Mouse (Mus musculus) thymus, adult 2 months (tissue): ENCODE measurements around the gene Rprd1b. TPM values are rescaled to one million over a fixed set of nuclear protein-coding genes. Genes with fewer than 3 reads are reported as not detected.

Source experiments
- DNase-seq: peaks from one replicate; pipeline ENCODE4 v3.0.0; 2021
- H3K27ac ChIP-seq: fragments of 200-500 bp; 2 replicates; pipeline ENCODE4 v1.5.1; 2012; ENCODE audit warnings: low read length, control low read depth; ENCODE audit not compliant: control insufficient read depth, insufficient read depth
- H3K27me3 ChIP-seq: fragments of 200-500 bp; 2 replicates; pipeline ENCODE4 v1.6.1; 2012; ENCODE audit warnings: mild to moderate bottlenecking, low read length, moderate library complexity, mixed read lengths; ENCODE audit not compliant: control insufficient read depth, insufficient read depth
- H3K36me3 ChIP-seq: fragments of 200-500 bp; 2 replicates; pipeline ENCODE4 v1.6.1; 2012; ENCODE audit warnings: mild to moderate bottlenecking, low read length, moderate library complexity; ENCODE audit not compliant: control insufficient read depth, insufficient read depth
- H3K4me1 ChIP-seq: fragments of 200-500 bp; replicated peaks from 2 replicates; pipeline ENCODE4 v1.6.1; 2012; ENCODE audit warnings: low read length; ENCODE audit not compliant: control insufficient read depth, insufficient read depth
- H3K4me3 ChIP-seq: fragments of 200-500 bp; 2 replicates; pipeline ENCODE4 v1.5.1; 2012; ENCODE audit warnings: mild to moderate bottlenecking, low read length, control low read depth, moderate library complexity; ENCODE audit not compliant: control insufficient read depth, insufficient read depth
- CTCF ChIP-seq: fragments of 200-500 bp; IDR thresholded peaks from 2 replicates; pipeline ENCODE4 v1.5.1; 2012; ENCODE audit warnings: mild to moderate bottlenecking, control low read depth, low read length, moderate library complexity, borderline replicate concordance; ENCODE audit not compliant: control insufficient read depth, poor library complexity, insufficient read depth; ENCODE audit errors: extremely low read depth
- POLR2A ChIP-seq: fragments of 200-500 bp; IDR thresholded peaks from 2 replicates; pipeline ENCODE4 v1.6.1; 2012; ENCODE audit warnings: mild to moderate bottlenecking, low read length, control low read depth, moderate library complexity; ENCODE audit not compliant: control insufficient read depth, poor library complexity, insufficient read depth; ENCODE audit errors: extremely low read depth
- WGBS: fragments of 180-500 bp; shearing (Covaris S2); methylation state at CpG from one replicate; pipeline ENCODE4 v1.1.7; 2018; 5-methylcytosine and 5-hydroxymethylcytosine counted together
- polyA plus RNA-seq: library from polyadenylated mRNA; depleted of rRNA; stranded (reverse); fragments of >200 nt; gene quantifications from 2 replicates; pipeline ENCODE4 v1.2.3, GENCODE M21; 2012

Rprd1b gene
- polyA plus RNA-seq, 1 experiment = 35.3 TPM

DNA sequence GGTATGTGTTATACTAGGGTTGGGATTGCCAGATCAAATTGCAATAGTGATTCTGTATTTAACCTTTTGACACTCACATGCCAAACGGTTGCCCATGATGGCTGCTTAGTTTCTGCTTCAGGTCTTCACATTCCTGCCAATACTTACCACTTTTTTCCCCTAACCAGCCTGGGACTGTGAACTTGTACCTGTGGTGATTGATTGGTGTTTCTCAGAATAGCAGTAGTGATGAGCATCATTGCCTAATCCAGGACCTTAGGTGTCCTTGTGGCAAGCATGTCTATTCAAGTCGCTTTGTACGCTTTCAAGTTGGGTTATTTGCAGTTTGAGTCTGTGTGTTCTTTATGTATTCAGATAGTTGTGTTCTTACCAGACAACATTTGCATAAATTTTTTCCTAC is 34.7 kb downstream of the Rprd1b start:
- 94% methylated on average over 3 of the region's 3 CpGs for WGBS
- H3K4me3 ChIP-seq = no peak overlapping the region
- DNase-seq = no peak
- H3K27me3 ChIP-seq = no peaks in the 10 kb centered on the region
- H3K27ac ChIP-seq = no peak overlapping the region
- H3K36me3 ChIP-seq = peaks cover 30% of the 10 kb centered on the region
- H3K4me1 ChIP-seq = no peaks in the 10 kb centered on the region
- TF ChIP-seq CTCF (no peak), POLR2A (no peak)

DNA sequence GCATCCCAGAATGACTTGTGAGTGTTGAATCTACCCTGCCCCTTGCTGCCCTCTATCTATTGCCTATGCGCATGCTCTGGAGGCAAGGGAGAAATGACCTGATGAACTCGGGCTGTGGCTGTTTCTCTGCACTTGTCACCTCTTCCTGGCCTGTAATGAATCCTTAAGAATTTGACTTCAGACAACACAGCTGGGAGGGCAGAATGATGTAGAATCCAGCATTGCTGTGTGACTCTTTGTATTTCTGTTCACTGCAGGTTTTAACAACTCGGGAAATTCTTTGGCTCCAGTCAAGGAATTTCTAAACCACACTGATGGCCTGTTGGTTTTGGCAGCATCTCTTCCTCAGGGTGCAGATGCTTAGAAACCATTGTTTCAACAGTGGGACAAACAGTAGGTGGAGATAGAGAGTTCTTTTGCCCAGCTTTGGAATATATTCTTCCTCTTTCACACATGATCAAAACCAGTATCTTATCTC is 36.3 kb downstream of the Rprd1b start:
- no peak for TF ChIP-seq CTCF
- no peak for TF ChIP-seq POLR2A
- no peaks in the 10 kb centered on the region for H3K27me3 ChIP-seq
- H3K4me3 ChIP-seq = no peak overlapping the region
- no peak for DNase-seq
- H3K36me3 ChIP-seq = peaks cover 18% of the 10 kb centered on the region
- no peaks in the 10 kb centered on the region for H3K4me1 ChIP-seq
- WGBS = 83% methylated on average over 3 of the region's 3 CpGs
- H3K27ac ChIP-seq = no peak overlapping the region

DNA sequence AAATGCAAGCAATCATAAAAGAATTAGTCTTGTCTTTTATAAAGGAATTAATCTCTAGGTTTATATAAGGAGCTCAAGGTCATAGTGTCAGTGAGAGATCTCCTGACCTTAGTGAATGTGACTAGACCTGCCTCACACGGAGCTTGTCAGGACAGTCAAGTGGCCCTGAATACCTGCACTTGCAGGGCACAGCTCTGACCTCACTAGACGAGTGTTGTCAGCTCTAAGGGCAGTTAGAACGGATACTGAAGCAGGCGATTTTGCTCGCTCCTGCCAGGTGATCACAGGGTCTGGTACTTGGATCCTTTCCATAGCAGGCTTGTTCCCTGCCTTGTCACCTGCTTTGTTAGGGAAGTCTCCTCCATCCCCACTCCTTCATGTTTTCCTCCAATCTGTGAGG is 36.8 kb downstream of the Rprd1b start:
- 96% methylated on average over 5 of the region's 5 CpGs for WGBS
- no peak for DNase-seq
- no peak overlapping the region for H3K4me3 ChIP-seq
- no peaks in the 10 kb centered on the region for H3K4me1 ChIP-seq
- H3K36me3 ChIP-seq = peaks cover 14% of the 10 kb centered on the region
- TF ChIP-seq CTCF (no peak), POLR2A (no peak)
- H3K27me3 ChIP-seq = no peaks in the 10 kb centered on the region
- no peak overlapping the region for H3K27ac ChIP-seq

DNA sequence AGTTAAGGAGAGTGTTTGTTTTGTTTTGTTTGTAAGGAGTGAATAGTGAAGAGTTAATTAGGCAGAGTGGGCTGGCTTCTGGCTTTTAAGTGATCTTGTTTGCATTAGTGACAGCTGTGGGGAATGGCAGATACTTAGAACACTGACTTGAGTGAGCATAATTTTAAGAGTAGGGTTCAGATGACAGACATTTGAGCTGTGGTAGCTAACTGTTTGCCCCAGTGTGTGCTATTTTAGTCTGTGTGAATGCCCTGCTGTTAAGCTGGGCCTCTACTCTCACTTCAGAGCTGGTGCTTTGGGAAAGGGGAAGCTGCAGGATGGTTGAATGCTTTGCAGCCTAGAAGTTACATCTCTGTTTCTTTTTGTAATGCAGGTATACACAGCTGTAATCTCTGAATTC is 38.2 kb downstream of the Rprd1b start:
- no peak overlapping the region for H3K27ac ChIP-seq
- TF ChIP-seq CTCF = no peak
- no peak for TF ChIP-seq POLR2A
- H3K4me1 ChIP-seq = no peaks in the 10 kb centered on the region
- DNase-seq = no peak
- H3K4me3 ChIP-seq = no peak overlapping the region
- peaks cover 24% of the 10 kb centered on the region for H3K36me3 ChIP-seq
- H3K27me3 ChIP-seq = no peaks in the 10 kb centered on the region

DNA sequence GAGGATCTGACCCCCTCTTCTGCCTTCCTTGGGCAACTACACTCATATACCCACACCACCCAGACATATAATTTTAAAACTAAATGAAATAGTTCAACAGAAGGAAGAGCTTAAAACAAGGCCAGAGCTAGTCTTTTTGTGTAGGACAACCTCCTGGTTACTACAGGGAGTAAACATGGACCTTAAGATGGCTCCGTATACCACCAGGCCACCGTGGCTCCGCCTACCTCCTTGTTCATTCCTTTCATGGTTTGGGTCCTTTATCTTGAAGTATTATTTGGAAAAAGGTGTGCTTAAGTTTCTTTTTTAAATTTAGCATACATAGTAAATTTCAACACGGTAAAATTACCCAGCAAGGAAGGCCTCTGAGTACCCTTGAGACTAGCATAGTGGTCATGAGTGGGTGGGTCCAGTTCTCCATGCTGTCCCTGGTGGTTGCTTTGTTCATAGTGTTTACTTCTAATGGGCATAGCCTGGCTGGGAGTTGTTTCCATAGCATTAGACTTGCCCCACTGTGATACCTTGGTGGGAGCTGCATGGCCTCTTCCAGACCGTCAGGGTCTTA is 39.0 kb downstream of the Rprd1b start:
- no peak for TF ChIP-seq POLR2A
- TF ChIP-seq CTCF = no peak
- no peak for DNase-seq
- H3K36me3 ChIP-seq = peaks cover 33% of the 10 kb centered on the region
- 93% methylated on average over 5 of the region's 5 CpGs for WGBS
- H3K4me3 ChIP-seq = no peak overlapping the region
- H3K27me3 ChIP-seq = no peaks in the 10 kb centered on the region
- no peaks in the 10 kb centered on the region for H3K4me1 ChIP-seq
- no peak overlapping the region for H3K27ac ChIP-seq

DNA sequence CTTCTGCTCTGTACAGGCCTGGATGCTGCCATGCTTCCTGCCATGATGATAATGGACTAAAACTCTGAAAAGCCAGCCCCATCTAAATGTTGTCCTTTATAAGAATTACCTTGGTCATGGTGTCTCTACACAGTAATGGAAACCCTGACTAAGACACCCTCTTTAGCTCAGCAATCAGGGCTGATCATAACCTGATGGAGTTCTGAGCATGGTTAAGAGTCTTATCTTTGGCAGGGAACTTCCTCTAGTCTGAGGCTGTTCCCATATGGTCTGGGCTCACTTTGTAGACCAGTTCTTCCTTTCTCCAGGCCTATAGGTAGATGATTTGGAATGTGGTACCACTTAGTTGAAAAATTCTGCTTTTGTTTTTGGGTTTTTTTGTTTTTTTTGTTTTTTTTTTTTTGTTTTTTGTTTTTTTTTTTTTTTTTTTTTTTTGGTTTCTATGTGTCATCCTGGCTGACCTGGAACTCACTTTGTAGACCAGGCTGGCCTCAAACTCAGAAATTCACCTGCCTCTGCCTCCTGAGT is 40.2 kb downstream of the Rprd1b start:
- no peak for TF ChIP-seq POLR2A
- no peak for TF ChIP-seq CTCF
- H3K4me1 ChIP-seq = no peaks in the 10 kb centered on the region
- H3K27me3 ChIP-seq = no peaks in the 10 kb centered on the region
- H3K4me3 ChIP-seq = no peak overlapping the region
- no peak for DNase-seq
- H3K27ac ChIP-seq = no peak overlapping the region
- peaks cover 40% of the 10 kb centered on the region for H3K36me3 ChIP-seq
